Mouse (Mus musculus) stomach, embryonic 16.5 days (tissue): ENCODE results near the gene Cep70. TPM values are rescaled to one million over a fixed set of nuclear protein-coding genes. Genes with fewer than 3 reads are reported as not detected.

Experiments used
- ATAC-seq: fragments of 200-750 bp; cut with Nextera tagmentation; 2 replicates; pipeline ENCODE4 v1.8.0; 2017; ENCODE audit warnings: moderate number of reproducible peaks, moderate TSS enrichment; ENCODE audit not compliant: insufficient read depth, low FRiP score
- H3K27ac ChIP-seq: fragments of 300-500 bp; sonication (generic); 2 replicates; pipeline ENCODE4 v1.5.1; 2014; ENCODE audit warnings: low read length
- H3K27me3 ChIP-seq: fragments of 300-500 bp; sonication (generic); 2 replicates; pipeline ENCODE4 v1.6.1; 2014; ENCODE audit warnings: low read length, control low read depth, mixed read lengths; ENCODE audit not compliant: control insufficient read depth, insufficient read depth
- H3K36me3 ChIP-seq: fragments of 300-500 bp; sonication (generic); 2 replicates; pipeline ENCODE4 v1.6.1; 2014; ENCODE audit warnings: low read length; ENCODE audit not compliant: control insufficient read depth, insufficient read depth
- H3K4me1 ChIP-seq: fragments of 300-500 bp; sonication (generic); 2 replicates; pipeline ENCODE4 v1.6.1; 2014; ENCODE audit warnings: low read length, control low read depth, mixed read lengths; ENCODE audit not compliant: control insufficient read depth, insufficient read depth
- H3K4me2 ChIP-seq: fragments of 300-500 bp; sonication (generic); 2 replicates; pipeline ENCODE4 v1.6.1; 2014; ENCODE audit warnings: low read depth, low read length, mixed read lengths
- H3K4me3 ChIP-seq: fragments of 300-500 bp; sonication (generic); replicated peaks from 2 replicates; pipeline ENCODE4 v1.5.1; 2014; ENCODE audit warnings: mild to moderate bottlenecking, low read length
- H3K9ac ChIP-seq: fragments of 300-500 bp; sonication (generic); 2 replicates; pipeline ENCODE4 v1.6.1; 2014; ENCODE audit warnings: low read length
- H3K9me3 ChIP-seq: fragments of 300-500 bp; sonication (generic); replicated peaks from 2 replicates; pipeline ENCODE4 v1.6.1; 2016; ENCODE audit warnings: low read length, control low read depth; ENCODE audit not compliant: control insufficient read depth
- WGBS: fragments of 180-500 bp; shearing (Covaris S2); extraction: QIAGEN DNeasy Blood & Tissue Kit; methylation state at CpG from one replicate; pipeline ENCODE4 v1.1.7; 2014; 5-methylcytosine and 5-hydroxymethylcytosine counted together
- polyA plus RNA-seq: library from polyadenylated mRNA; unstranded; fragments of >200 nt; fragmentation: Nextera tagmentation; extraction: Ambion mirVana; gene quantifications from 2 replicates; pipeline ENCODE4 v1.2.1, GENCODE M21; 2015

Cep70 gene
- polyA plus RNA-seq, 1 experiment from 2014 or later, result 23.9 TPM

DNA sequence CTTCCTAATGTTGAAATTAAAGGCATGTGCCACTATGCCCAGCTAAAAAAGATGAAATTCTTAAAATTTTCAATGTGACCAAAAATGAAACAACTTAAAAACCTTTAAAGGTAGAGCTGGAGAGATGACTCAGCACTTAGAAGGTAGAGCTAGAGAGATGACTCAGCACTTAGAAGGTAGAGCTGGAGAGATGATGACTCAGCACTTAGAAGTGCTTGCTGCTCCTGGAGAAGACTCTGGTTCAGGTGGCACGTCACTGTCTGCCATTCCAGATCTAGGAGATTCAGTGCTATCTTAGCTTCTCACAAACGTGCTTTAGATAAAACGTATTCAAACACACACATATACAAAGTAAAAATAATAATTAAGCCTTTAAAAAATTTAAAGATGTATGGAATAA is 13.7 kb downstream of the Cep70 start:
- H3K36me3 ChIP-seq, result 0 out of 2 replicates have a peak, but pooled peaks cover 2% of the 10 kb centered on the region
- H3K9ac ChIP-seq, result no peak overlapping the region
- WGBS, result 89% methylated on average over 3 of the region's 3 CpGs
- H3K4me1 ChIP-seq, result no peaks in the 10 kb centered on the region
- no peak overlapping the region for H3K27ac ChIP-seq
- H3K27me3 ChIP-seq, result no peaks in the 10 kb centered on the region
- no peaks in the 10 kb centered on the region for H3K9me3 ChIP-seq
- no peak overlapping the region for H3K4me3 ChIP-seq
- no peak overlapping the region for H3K4me2 ChIP-seq
- ATAC-seq, result no peak

DNA sequence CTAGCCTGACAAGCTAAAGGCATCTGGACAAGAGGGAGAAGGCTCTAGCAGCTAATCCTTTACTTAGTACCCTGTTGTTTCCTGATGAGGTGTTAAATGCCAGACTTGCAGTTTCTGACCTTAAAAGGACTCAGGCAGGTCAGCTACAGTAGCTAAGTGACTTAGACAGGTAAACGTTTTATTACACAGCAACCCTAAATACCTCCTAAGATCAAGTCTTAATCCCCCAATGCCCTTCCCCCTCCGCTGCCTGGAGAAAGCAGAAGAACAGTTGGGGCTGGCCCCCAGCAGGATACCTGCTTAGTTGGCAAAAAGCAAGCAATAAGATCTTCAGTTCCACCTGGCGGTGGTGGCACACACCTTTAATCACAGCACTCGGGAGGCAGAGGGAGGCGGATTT is 15.7 kb downstream of the Cep70 start:
- H3K4me3 ChIP-seq, result no peak overlapping the region
- no peaks in the 10 kb centered on the region for H3K27me3 ChIP-seq
- no peak overlapping the region for H3K4me2 ChIP-seq
- no peaks in the 10 kb centered on the region for H3K4me1 ChIP-seq
- ATAC-seq, result no peak
- WGBS, result 78% methylated on average over 5 of the region's 5 CpGs
- H3K27ac ChIP-seq, result no peak overlapping the region
- no peak overlapping the region for H3K9ac ChIP-seq
- 0 out of 2 replicates have a peak, but pooled peaks cover 8% of the 10 kb centered on the region for H3K36me3 ChIP-seq
- no peaks in the 10 kb centered on the region for H3K9me3 ChIP-seq

DNA sequence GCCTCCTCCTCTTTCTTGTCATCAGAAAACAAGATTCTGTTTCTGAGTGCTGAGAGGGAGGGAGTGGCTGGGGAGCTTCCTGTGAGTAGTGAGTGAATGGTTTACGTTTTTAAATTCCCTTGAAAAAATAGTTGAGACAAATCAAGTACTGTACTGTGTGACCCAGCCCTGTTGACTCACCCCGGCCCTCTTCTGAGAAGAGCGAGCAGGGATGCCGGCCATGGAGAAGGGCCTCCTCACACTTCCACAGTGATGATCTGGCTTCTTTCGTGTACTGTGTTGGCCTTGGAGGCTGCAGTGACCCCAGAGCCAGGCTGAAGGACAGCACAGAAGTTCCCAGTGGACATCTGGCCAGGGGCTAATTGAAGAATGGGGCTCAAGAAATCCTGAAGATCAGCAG is 61.1 kb downstream of the Cep70 start:
- Histone ChIP-seq H3K4me2 (no peak overlapping the region), H3K36me3 (0 out of 2 replicates have a peak, but pooled peaks cover 5% of the 10 kb centered on the region), H3K27me3 (no peaks in the 10 kb centered on the region), H3K9me3 (no peaks in the 10 kb centered on the region), H3K4me1 (no peaks in the 10 kb centered on the region), H3K27ac (no peak overlapping the region), H3K9ac (no peak overlapping the region), H3K4me3 (no peak overlapping the region)
- no peak for ATAC-seq
- 82% methylated on average over 5 of the region's 5 CpGs for WGBS

DNA sequence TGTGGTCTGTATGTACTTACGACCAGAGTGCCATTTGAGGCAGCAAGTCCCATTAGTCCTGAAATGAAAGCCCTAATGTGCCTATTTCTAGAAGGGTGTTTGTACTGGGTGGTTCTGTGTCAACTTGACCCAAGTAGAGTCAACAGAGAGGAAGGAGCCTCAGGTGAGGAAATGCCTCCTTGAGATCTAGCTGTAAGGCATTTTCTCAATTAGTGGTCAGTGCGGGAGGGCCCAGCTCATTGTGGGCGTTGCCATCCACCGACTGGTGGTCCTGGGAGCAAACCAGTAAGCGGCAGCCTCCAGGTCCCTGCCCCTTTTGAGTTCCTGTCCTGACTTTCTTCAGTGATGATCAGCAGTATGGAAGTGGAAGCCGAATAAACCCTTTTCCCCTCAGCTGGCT is 63.1 kb downstream of the Cep70 start:
- Histone ChIP-seq H3K36me3 (0 out of 2 replicates have a peak, but pooled peaks cover 5% of the 10 kb centered on the region), H3K4me1 (no peaks in the 10 kb centered on the region), H3K9ac (no peak overlapping the region), H3K27me3 (no peaks in the 10 kb centered on the region), H3K27ac (no peak overlapping the region), H3K4me2 (no peak overlapping the region), H3K9me3 (no peaks in the 10 kb centered on the region), H3K4me3 (no peak overlapping the region)
- ATAC-seq, result no peak
- 74% methylated on average over 6 of the region's 6 CpGs for WGBS

DNA sequence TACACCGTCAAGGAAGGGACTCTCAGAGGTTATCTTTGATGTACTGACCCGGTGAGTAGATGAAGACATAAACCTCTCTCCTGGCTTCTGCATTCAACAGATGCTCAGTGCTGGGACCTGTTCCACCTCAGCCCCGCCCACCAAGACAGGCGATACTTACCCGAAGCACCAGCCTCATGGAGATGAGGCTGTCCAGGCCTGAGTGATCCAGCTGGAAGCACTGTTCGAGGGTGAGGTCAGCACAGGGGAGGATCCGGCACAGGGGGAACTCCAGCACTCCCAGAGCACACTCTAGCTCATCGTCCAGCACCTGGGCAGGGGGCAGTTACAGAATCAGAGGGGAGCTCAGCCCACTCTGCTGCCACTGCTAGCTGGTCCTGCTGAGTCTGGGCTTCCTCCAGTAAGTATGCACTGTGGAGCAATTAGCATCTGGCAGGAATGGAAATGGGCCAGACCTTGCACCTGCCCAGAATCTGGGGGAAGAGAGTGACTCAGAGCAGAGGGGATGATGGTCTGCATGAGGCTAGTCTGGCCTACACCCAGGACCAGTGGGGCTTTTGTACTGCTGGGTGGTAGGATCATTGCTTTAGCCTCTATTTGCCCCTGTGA is 76.3 kb downstream of the Cep70 start:
- ATAC-seq, result peak; percentile 41; the same call in 1 of the 2 replicates
- Histone ChIP-seq H3K27me3 (no peaks in the 10 kb centered on the region), H3K4me2 (no peak overlapping the region), H3K4me3 (no peak overlapping the region), H3K36me3 (no peaks in the 10 kb centered on the region), H3K27ac (no peak overlapping the region), H3K4me1 (no peaks in the 10 kb centered on the region), H3K9ac (no peak overlapping the region), H3K9me3 (no peaks in the 10 kb centered on the region)
- 51% methylated on average over 8 of the region's 8 CpGs for WGBS

DNA sequence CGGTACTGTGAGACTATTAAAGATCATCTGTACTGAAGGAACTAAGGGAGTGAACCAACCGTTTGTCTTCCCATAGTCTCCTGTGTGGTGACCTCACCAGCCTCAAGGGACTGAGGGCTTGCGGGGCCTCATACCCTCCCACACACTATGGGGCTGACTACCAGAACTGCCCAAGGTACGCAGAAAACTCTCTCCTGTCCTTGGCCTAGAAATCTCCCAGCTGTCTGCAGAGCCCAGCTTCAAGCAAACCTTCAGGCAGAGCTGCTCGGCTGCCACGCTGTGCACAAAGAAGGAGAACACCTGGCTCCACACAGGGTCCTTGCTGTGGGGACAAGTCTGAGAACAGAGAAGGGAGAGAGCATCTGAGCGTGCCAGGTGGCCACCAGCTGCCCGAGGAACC is 76.8 kb downstream of the Cep70 start:
- H3K27me3 ChIP-seq, result no peaks in the 10 kb centered on the region
- H3K9me3 ChIP-seq, result no peaks in the 10 kb centered on the region
- H3K4me1 ChIP-seq, result no peaks in the 10 kb centered on the region
- no peak overlapping the region for H3K4me3 ChIP-seq
- ATAC-seq, result no peak
- H3K9ac ChIP-seq, result no peak overlapping the region
- H3K27ac ChIP-seq, result no peak overlapping the region
- 42% methylated on average over 8 of the region's 8 CpGs for WGBS
- H3K4me2 ChIP-seq, result no peak overlapping the region
- H3K36me3 ChIP-seq, result no peaks in the 10 kb centered on the region

DNA sequence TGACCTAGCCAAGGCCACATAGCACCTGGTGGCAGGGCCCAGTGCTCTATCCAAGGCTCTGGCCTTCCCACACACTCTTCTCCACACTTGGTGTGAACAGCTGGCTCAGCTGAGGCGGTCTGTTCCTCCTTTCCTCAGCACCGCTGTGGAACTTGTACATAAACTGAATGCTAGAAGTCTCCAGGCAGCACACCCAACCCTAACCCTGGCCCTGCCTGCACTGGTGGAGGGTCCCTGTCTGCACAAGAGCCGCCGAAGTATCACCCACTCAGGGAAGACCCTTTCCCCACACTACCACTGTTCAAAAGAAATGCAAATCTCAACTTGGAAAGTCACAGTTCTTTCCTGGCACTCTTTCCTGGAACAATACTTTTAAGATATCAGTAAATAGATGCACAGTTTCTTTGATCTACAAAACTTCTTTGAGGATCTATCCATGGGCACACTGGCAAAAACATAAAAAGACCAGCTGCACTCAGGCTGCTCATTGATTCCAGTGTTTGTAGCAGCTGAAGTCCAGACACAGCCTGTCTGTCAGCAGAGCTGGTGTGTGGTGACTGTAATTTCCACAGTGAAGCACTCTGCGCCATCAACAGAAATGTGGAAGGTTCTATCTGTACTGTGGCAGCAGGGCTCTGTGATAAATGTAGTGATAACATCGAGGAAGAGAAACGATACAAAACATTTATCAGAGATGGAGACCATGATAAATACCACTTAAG is 82.2 kb downstream of the Cep70 start:
- Histone ChIP-seq H3K4me1 (peaks cover 6% of the 10 kb centered on the region; the same call in 1 of the 2 replicates), H3K4me3 (no peak overlapping the region), H3K9ac (no peak overlapping the region), H3K9me3 (no peaks in the 10 kb centered on the region), H3K4me2 (no peak overlapping the region), H3K36me3 (no peaks in the 10 kb centered on the region), H3K27ac (no peak overlapping the region), H3K27me3 (no peaks in the 10 kb centered on the region)
- ATAC-seq, result no peak
- 76% methylated on average over 7 of the region's 7 CpGs for WGBS

DNA sequence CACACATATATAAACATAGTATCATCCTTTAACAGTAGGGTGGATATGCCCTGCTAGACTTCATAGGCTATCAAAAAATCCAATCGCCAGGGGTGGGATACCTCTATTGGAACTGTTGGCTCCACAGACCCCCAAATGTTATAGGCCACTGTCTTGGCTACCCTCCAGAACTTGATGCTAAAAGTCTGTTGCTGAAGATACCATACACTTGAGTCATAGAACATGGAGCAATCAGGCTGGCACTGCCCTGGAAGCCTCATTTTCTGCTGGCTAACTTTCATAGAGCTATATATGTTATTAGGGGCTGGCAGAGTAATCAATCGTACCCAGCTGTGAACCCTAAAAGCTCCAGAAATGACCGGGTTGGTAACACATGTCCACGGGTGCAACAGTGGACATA is 82.8 kb downstream of the Cep70 start:
- no peaks in the 10 kb centered on the region for H3K36me3 ChIP-seq
- no peaks in the 10 kb centered on the region for H3K9me3 ChIP-seq
- no peaks in the 10 kb centered on the region for H3K27me3 ChIP-seq
- no peak overlapping the region for H3K4me2 ChIP-seq
- H3K27ac ChIP-seq, result no peak overlapping the region
- H3K4me1 ChIP-seq, result peaks cover 6% of the 10 kb centered on the region; the same call in 1 of the 2 replicates
- WGBS, result 76% methylated on average over 4 of the region's 4 CpGs
- H3K9ac ChIP-seq, result no peak overlapping the region
- no peak overlapping the region for H3K4me3 ChIP-seq
- no peak for ATAC-seq

DNA sequence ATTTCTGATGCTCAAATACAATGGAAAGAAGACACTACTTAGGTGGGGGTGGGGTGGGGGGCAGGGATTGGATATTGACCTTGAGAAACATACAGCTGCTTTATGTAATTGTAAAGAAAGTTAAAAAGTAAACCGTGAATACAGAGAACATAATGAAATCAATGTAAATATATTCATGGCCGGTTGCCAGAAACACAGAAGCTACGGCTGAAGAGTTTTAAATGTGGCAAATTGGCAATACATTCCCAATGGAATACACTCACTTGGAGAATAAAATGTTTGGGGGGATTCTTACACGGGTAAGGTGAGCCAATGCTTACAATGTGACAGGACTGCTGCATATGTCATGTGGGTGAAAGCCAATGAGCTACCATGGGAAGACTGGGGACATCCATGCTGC is 83.7 kb downstream of the Cep70 start:
- Histone ChIP-seq H3K4me2 (no peak overlapping the region), H3K9ac (no peak overlapping the region), H3K27me3 (no peaks in the 10 kb centered on the region), H3K36me3 (no peaks in the 10 kb centered on the region), H3K4me1 (peaks cover 6% of the 10 kb centered on the region; the same call in 1 of the 2 replicates), H3K4me3 (no peak overlapping the region), H3K27ac (no peak overlapping the region), H3K9me3 (no peaks in the 10 kb centered on the region)
- no peak for ATAC-seq
- 29% methylated on average over 4 of the region's 4 CpGs for WGBS
